Mouse (Mus musculus) small intestine, adult 2 months (tissue): ENCODE results near the gene Vipr2.

ENCODE experiments used
- CTCF ChIP-seq: fragments of 200-500 bp; IDR thresholded peaks from 2 replicates; pipeline ENCODE4 v1.5.1; 2012; ENCODE audit warnings: low read depth, mild to moderate bottlenecking, control low read depth, inconsistent platforms, low read length, moderate library complexity, mixed read lengths; ENCODE audit not compliant: insufficient replicate concordance, insufficient read length; ENCODE audit errors: extremely low read depth
- POLR2A ChIP-seq: fragments of 200-500 bp; IDR thresholded peaks from 2 replicates; pipeline ENCODE4 v1.6.1; 2012; ENCODE audit warnings: low read depth, mild to moderate bottlenecking, control low read depth, inconsistent platforms, low read length, moderate library complexity

DNA sequence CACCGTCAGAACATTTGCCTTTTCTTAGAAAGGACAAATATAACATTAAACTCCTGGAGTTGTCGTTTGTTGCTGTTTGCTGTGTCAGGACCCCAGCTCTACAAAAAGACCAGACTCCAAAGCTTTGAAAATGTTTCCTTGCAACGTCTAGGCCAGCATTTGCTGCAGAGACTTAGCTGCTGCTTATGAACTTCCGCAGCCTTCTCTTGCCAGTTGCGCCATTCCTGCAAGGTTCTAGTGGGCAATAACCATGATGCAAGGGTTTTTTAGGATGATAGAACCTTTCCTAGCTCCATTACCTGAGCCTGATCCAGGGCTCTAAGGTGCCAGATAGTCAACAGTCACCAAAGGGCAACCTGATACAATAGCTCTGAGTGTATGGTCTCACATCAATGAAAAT is 38.9 kb downstream of the Vipr2 start:
- TF ChIP-seq CTCF (no peak), POLR2A (no peak)
